Mouse (Mus musculus): ENCODE data around the gene Stx18.

DNA sequence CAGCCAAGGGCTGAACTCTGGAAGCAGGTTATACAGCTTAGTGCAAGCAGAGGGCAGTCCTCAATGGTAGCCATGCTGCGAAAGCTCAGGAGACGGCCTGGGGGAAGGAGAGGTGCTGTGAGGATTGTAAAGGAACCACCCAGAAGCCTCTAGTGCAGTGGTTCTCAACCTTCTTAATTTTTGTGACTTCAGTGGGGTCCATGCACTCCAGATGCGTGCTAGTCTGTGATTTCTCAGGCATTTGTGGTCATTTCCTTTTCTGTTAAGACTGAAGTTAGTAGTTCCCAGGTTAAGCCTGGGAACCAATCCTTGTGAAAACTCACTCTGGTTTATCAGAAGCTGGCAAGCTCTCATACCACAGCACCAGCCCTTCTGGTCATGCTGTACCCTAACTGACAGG, 51.6 kb downstream of the Stx18 start:
- TF ChIP-seq CTCF (IDR thresholded peaks at IDR 0.05; ENCODE audit: extremely low read depth, insufficient read depth, low read length) (no peak), POLR2A (IDR thresholded peaks at IDR 0.05; ENCODE audit: extremely low read depth, insufficient read depth, low read length) (no peak)

All from cortical plate, adult 2 months (tissue).